16 mouse cellular contexts compared by ENCODE assay signal in the genomic region with DNA sequence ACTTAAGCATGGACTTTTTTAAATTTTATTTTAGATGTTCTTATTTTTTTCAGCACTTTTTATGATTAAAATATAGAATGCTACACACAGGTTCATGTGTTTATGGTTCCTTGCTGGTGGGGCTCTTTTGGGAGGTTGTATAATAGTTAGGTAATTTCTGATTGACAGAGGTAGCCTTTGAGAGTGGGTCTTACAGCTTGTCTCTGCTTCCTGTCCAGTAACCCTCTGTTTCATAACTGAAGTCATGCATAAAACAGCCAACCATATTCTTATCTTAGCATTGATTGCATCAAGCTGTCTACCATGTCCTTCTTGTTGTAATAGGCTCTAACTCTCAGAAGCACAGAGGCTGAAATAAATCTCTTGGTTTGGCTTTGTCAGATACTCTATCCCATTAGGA.
"Had no signal": no experiment of that assay in that cellular context is flagged by ENCODE, and none has a peak within 500 bp of the region (broad histone marks: within the 10 kb centered on the region; RNA-seq: fewer than 3 reads in every experiment).

No protein-coding gene starts in this region.

- H3K9me3 ChIP-seq: neural tube, embryonic 13.5 days; stomach, embryonic 15.5 days had no signal

- H3K36me3 ChIP-seq: neural tube, embryonic 13.5 days; neural tube, embryonic 15.5 days; stomach, embryonic 15.5 days had no signal

- H3K4me3 ChIP-seq: neural tube, embryonic 13.5 days; neural tube, embryonic 15.5 days; stomach, embryonic 15.5 days had no signal

- H3K4me2 ChIP-seq: neural tube, embryonic 13.5 days; neural tube, embryonic 15.5 days; stomach, embryonic 15.5 days had no signal

- H3K27ac ChIP-seq: neural tube, embryonic 13.5 days; neural tube, embryonic 15.5 days; stomach, embryonic 15.5 days; stomach, postnatal 0 days had no signal

- H3K27me3 ChIP-seq: neural tube, embryonic 13.5 days; neural tube, embryonic 15.5 days; stomach, embryonic 15.5 days had no signal

- H3K4me1 ChIP-seq: stomach, embryonic 15.5 days had no signal

- H3K9ac ChIP-seq: neural tube, embryonic 13.5 days; neural tube, embryonic 15.5 days; stomach, embryonic 15.5 days had no signal

- DNase-seq: retina, postnatal 1 day; right cerebral cortex, adult 18-20 months; right cerebral cortex, postnatal 14 days; right cerebral cortex, postnatal 25 days; right cerebral cortex, postnatal 4 days; spleen, adult 18-20 months; thymus, adult 18-20 months; thymus, adult 2 months; thymus, postnatal 14 days; thymus, postnatal 25 days; thymus, postnatal 36 days; thymus, postnatal 4 days had no signal
